Mouse (Mus musculus): ENCODE measurements around the gene Gm38394.

Gene Gm38394

GRCm38 (mm10) chr1:133585995-133586537 is 75.1 kb downstream of the Gm38394 start:
- no peak for DNase-seq (ENCODE audit: low read depth, low spot score)

GRCm38 (mm10) chr1:133571293-133571692 is 89.8 kb downstream of the Gm38394 start:
- no peak for DNase-seq (ENCODE audit: low read depth, low spot score)

Measured in R1 (cell line).